Mouse (Mus musculus) ES-Bruce4 (cell line): ENCODE measurements around the gene Synm.

Experiments
- CTCF ChIP-seq: IDR thresholded peaks from one replicate; pipeline ENCODE4 v1.8.1; 2011; ENCODE audit warnings: low read depth, low read length
- EP300 ChIP-seq: IDR thresholded peaks from 2 replicates; pipeline ENCODE4 v1.6.1; 2011; ENCODE audit warnings: low read depth, low read length; ENCODE audit not compliant: insufficient read depth
- POLR2A ChIP-seq: IDR thresholded peaks from one replicate; pipeline ENCODE4 v1.8.1; 2011; ENCODE audit warnings: low read length; ENCODE audit not compliant: insufficient read depth

DNA sequence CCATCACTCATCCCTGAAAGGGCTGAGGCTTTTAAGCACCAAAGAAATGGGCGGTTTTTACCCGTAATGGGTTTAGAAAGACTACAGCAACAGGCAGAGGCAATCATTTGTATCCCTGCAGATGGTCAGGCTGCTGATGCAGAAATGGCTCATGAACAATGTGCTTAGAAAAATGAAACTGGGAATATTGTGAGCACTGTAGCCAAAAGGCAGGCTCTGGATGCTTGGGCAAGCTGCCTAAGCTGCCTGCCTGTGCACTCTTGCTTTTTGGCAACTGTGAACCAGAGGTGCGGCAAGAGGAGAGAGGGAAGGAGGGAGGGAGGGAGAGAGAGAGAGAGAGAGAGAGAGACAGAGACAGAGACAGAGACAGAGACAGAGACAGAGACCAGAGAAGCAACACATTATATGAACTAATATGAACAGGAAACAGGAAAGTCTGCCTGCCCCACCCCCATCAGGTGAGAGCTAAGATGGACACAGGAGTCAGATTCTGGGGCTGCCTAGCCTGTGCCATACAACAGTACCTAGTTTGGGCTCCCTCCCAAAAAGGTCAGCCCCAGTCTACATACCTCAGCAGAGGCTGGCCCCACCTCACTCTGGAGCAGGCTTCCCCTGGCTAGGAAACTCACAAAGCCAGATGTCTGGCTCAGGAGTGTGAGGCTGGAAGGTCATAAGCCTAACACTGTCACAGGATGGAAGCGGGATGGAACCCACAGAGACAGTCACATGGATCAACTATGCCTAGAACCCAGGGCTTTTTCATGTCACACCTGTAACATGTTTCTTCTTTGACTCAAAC lies 9.9 kb downstream of the Synm start:
- no peak for TF ChIP-seq CTCF
- no peak for TF ChIP-seq POLR2A
- TF ChIP-seq EP300 = no peak
